Mouse (Mus musculus): ENCODE results near the gene Zfp213. TPM values are rescaled to one million over a fixed set of nuclear protein-coding genes. Genes with fewer than 3 reads are reported as not detected.

The Zfp213 gene
- polyA plus RNA-seq, 1 experiment from 2014 or later = 21.7 TPM

GRCm38 (mm10) chr17:23549441-23549840, 14.6 kb downstream of the Zfp213 start:
- Histone ChIP-seq H3K4me1 (replicated peaks; ENCODE audit: control insufficient read depth, insufficient read depth, low read length) (peaks cover 11% of the 10 kb centered on the region), H3K4me2 (ENCODE audit: low read depth, low read length) (peak overlapping the region; percentile 82), H3K27me3 (ENCODE audit: control insufficient read depth, insufficient read depth, low read depth, low read length) (no peaks in the 10 kb centered on the region), H3K27ac (ENCODE audit: low read length) (no peak overlapping the region), H3K36me3 (ENCODE audit: control insufficient read depth, insufficient read depth, low read length) (no peaks in the 10 kb centered on the region), H3K9ac (ENCODE audit: low read length) (peak overlapping the region; percentile 23), H3K4me3 (ENCODE audit: low read length) (peak overlapping the region; percentile 57), H3K9me3 (ENCODE audit: control insufficient read depth, low read length) (no peaks in the 10 kb centered on the region)
- WGBS = 4% methylated on average over 9 of the region's 9 CpGs
- no peak for ATAC-seq (ENCODE audit: low read depth)

GRCm38 (mm10) chr17:23548615-23549014, 15.4 kb downstream of the Zfp213 start:
- Histone ChIP-seq H3K27me3 (ENCODE audit: control insufficient read depth, insufficient read depth, low read depth, low read length) (no peaks in the 10 kb centered on the region), H3K27ac (ENCODE audit: low read length) (no peak overlapping the region), H3K4me1 (replicated peaks; ENCODE audit: control insufficient read depth, insufficient read depth, low read length) (peaks cover 15% of the 10 kb centered on the region), H3K9ac (ENCODE audit: low read length) (peak overlapping the region; percentile 17), H3K4me3 (ENCODE audit: low read length) (peak overlapping the region; percentile 57), H3K4me2 (ENCODE audit: low read depth, low read length) (peak overlapping the region; percentile 82), H3K36me3 (ENCODE audit: control insufficient read depth, insufficient read depth, low read length) (no peaks in the 10 kb centered on the region), H3K9me3 (ENCODE audit: control insufficient read depth, low read length) (no peaks in the 10 kb centered on the region)
- ATAC-seq (ENCODE audit: low read depth) = peak; percentile 4; the same call in 1 of the 2 replicates
- WGBS = under 1% methylated on average over 15 of the region's 15 CpGs

GRCm38 (mm10) chr17:23547681-23548443, 16.2 kb downstream of the Zfp213 start:
- H3K27ac ChIP-seq (ENCODE audit: low read length) = no peak overlapping the region
- no peaks in the 10 kb centered on the region for H3K27me3 ChIP-seq (ENCODE audit: control insufficient read depth, insufficient read depth, low read depth, low read length)
- H3K9ac ChIP-seq (ENCODE audit: low read length) = no peak overlapping the region
- peaks cover 20% of the 10 kb centered on the region for H3K4me1 ChIP-seq (replicated peaks; ENCODE audit: control insufficient read depth, insufficient read depth, low read length)
- no peaks in the 10 kb centered on the region for H3K36me3 ChIP-seq (ENCODE audit: control insufficient read depth, insufficient read depth, low read length)
- no peak for ATAC-seq (ENCODE audit: low read depth)
- H3K4me3 ChIP-seq (ENCODE audit: low read length) = no peak overlapping the region
- H3K9me3 ChIP-seq (ENCODE audit: control insufficient read depth, low read length) = no peaks in the 10 kb centered on the region
- 44% methylated on average over 11 of the region's 11 CpGs for WGBS
- H3K4me2 ChIP-seq (ENCODE audit: low read depth, low read length) = peak overlapping the region; percentile 82; the same call in 1 of the 2 replicates

- H3K27ac ChIP-seq (ENCODE audit: low read length) = peak overlapping the region; percentile 87
- peaks cover 25% of the 10 kb centered on the region for H3K4me1 ChIP-seq (replicated peaks; ENCODE audit: control insufficient read depth, insufficient read depth, low read length)
- H3K27me3 ChIP-seq (ENCODE audit: control insufficient read depth, insufficient read depth, low read depth, low read length) = no peaks in the 10 kb centered on the region
- peak; percentile 54 for ATAC-seq (ENCODE audit: low read depth)
- H3K4me2 ChIP-seq (ENCODE audit: low read depth, low read length) = peak overlapping the region; percentile 53
- no peaks in the 10 kb centered on the region for H3K9me3 ChIP-seq (ENCODE audit: control insufficient read depth, low read length)
- under 1% methylated on average over 42 of the region's 42 CpGs for WGBS
- H3K9ac ChIP-seq (ENCODE audit: low read length) = peak overlapping the region; percentile 77
- no peaks in the 10 kb centered on the region for H3K36me3 ChIP-seq (ENCODE audit: control insufficient read depth, insufficient read depth, low read length)
- H3K4me3 ChIP-seq (ENCODE audit: low read length) = peak overlapping the region; percentile 85
Observed at GRCm38 (mm10) chr17:23546702-23547505, 17.1 kb downstream of the Zfp213 start.

GRCm38 (mm10) chr17:23546333-23546701, 17.7 kb downstream of the Zfp213 start:
- Histone ChIP-seq H3K9ac (ENCODE audit: low read length) (peak overlapping the region; percentile 77), H3K27ac (ENCODE audit: low read length) (peak overlapping the region; percentile 87), H3K4me3 (ENCODE audit: low read length) (peak overlapping the region; percentile 85), H3K4me1 (replicated peaks; ENCODE audit: control insufficient read depth, insufficient read depth, low read length) (peaks cover 23% of the 10 kb centered on the region), H3K36me3 (ENCODE audit: control insufficient read depth, insufficient read depth, low read length) (no peaks in the 10 kb centered on the region), H3K9me3 (ENCODE audit: control insufficient read depth, low read length) (no peaks in the 10 kb centered on the region), H3K4me2 (ENCODE audit: low read depth, low read length) (peak overlapping the region; percentile 53), H3K27me3 (ENCODE audit: control insufficient read depth, insufficient read depth, low read depth, low read length) (no peaks in the 10 kb centered on the region)
- peak; percentile 39 for ATAC-seq (ENCODE audit: low read depth)
- WGBS = 3% methylated on average over 20 of the region's 20 CpGs

- 10% methylated on average over 6 of the region's 6 CpGs for WGBS
- no peaks in the 10 kb centered on the region for H3K36me3 ChIP-seq (ENCODE audit: control insufficient read depth, insufficient read depth, low read length)
- H3K27me3 ChIP-seq (ENCODE audit: control insufficient read depth, insufficient read depth, low read depth, low read length) = no peaks in the 10 kb centered on the region
- no peak overlapping the region for H3K9ac ChIP-seq (ENCODE audit: low read length)
- H3K4me1 ChIP-seq (replicated peaks; ENCODE audit: control insufficient read depth, insufficient read depth, low read length) = peaks cover 19% of the 10 kb centered on the region
- peak overlapping the region; percentile 85 for H3K4me3 ChIP-seq (ENCODE audit: low read length)
- no peak overlapping the region for H3K27ac ChIP-seq (ENCODE audit: low read length)
- H3K9me3 ChIP-seq (ENCODE audit: control insufficient read depth, low read length) = no peaks in the 10 kb centered on the region
- ATAC-seq (ENCODE audit: low read depth) = no peak
- peak overlapping the region; percentile 53 for H3K4me2 ChIP-seq (ENCODE audit: low read depth, low read length)
Observed at GRCm38 (mm10) chr17:23545841-23546240, 18.2 kb downstream of the Zfp213 start.

- WGBS = 77% methylated on average over 1 of the region's 1 CpGs
Observed at GRCm38 (mm10) chr17:23544766-23545165, 19.3 kb downstream of the Zfp213 start.

GRCm38 (mm10) chr17:23543983-23544382, 20.1 kb downstream of the Zfp213 start:
- Histone ChIP-seq H3K4me2 (ENCODE audit: low read depth, low read length) (no peak overlapping the region), H3K9ac (ENCODE audit: low read length) (no peak overlapping the region), H3K4me3 (ENCODE audit: low read length) (no peak overlapping the region), H3K36me3 (ENCODE audit: control insufficient read depth, insufficient read depth, low read length) (no peaks in the 10 kb centered on the region), H3K4me1 (replicated peaks; ENCODE audit: control insufficient read depth, insufficient read depth, low read length) (peaks cover 18% of the 10 kb centered on the region), H3K27me3 (ENCODE audit: control insufficient read depth, insufficient read depth, low read depth, low read length) (peaks cover 5% of the 10 kb centered on the region), H3K27ac (ENCODE audit: low read length) (no peak overlapping the region; the same call in 1 of the 2 replicates), H3K9me3 (ENCODE audit: control insufficient read depth, low read length) (no peaks in the 10 kb centered on the region)
- WGBS = 63% methylated on average over 4 of the region's 4 CpGs
- no peak for ATAC-seq (ENCODE audit: low read depth)

More at GRCm38 (mm10) chr17:23544766-23545165, 19.3 kb downstream of the Zfp213 start:
- H3K4me3 ChIP-seq (ENCODE audit: low read length) = no peak overlapping the region
- no peak overlapping the region for H3K27ac ChIP-seq (ENCODE audit: low read length)
- H3K9ac ChIP-seq (ENCODE audit: low read length) = no peak overlapping the region
- no peaks in the 10 kb centered on the region for H3K9me3 ChIP-seq (ENCODE audit: control insufficient read depth, low read length)
- H3K36me3 ChIP-seq (ENCODE audit: control insufficient read depth, insufficient read depth, low read length) = no peaks in the 10 kb centered on the region
- no peaks in the 10 kb centered on the region for H3K27me3 ChIP-seq (ENCODE audit: control insufficient read depth, insufficient read depth, low read depth, low read length)
- H3K4me2 ChIP-seq (ENCODE audit: low read depth, low read length) = no peak overlapping the region
- ATAC-seq (ENCODE audit: low read depth) = no peak
- H3K4me1 ChIP-seq (replicated peaks; ENCODE audit: control insufficient read depth, insufficient read depth, low read length) = peaks cover 19% of the 10 kb centered on the region

GRCm38 (mm10) chr17:23543325-23543724, 20.7 kb downstream of the Zfp213 start:
- H3K27me3 ChIP-seq (ENCODE audit: control insufficient read depth, insufficient read depth, low read depth, low read length) = peaks cover 6% of the 10 kb centered on the region
- H3K9ac ChIP-seq (ENCODE audit: low read length) = peak overlapping the region; percentile 41; the same call in 1 of the 2 replicates
- WGBS = 27% methylated on average over 5 of the region's 5 CpGs
- H3K4me1 ChIP-seq (replicated peaks; ENCODE audit: control insufficient read depth, insufficient read depth, low read length) = peaks cover 16% of the 10 kb centered on the region
- H3K4me3 ChIP-seq (ENCODE audit: low read length) = peak overlapping the region; percentile 20
- peak overlapping the region; percentile 39 for H3K4me2 ChIP-seq (ENCODE audit: low read depth, low read length)
- H3K9me3 ChIP-seq (ENCODE audit: control insufficient read depth, low read length) = no peaks in the 10 kb centered on the region
- no peaks in the 10 kb centered on the region for H3K36me3 ChIP-seq (ENCODE audit: control insufficient read depth, insufficient read depth, low read length)
- ATAC-seq (ENCODE audit: low read depth) = peak; percentile 39; the same call in 1 of the 2 replicates
- peak overlapping the region; percentile 63 for H3K27ac ChIP-seq (ENCODE audit: low read length)
